Mouse (Mus musculus): ENCODE data around the gene Abcc8.
"Not testable (repeated sequence)": the region's sequence is repeated elsewhere in the genome, so short reads cannot be mapped to it uniquely, and the experiment has no call there.

The Abcc8 gene

GRCm38 (mm10) chr7:46179431-46180275 lies at the start of gene Abcc8:
TSS of gene Abcc8 (minus strand) at chr7:46180033.
- DNase-seq: no peak

DNA sequence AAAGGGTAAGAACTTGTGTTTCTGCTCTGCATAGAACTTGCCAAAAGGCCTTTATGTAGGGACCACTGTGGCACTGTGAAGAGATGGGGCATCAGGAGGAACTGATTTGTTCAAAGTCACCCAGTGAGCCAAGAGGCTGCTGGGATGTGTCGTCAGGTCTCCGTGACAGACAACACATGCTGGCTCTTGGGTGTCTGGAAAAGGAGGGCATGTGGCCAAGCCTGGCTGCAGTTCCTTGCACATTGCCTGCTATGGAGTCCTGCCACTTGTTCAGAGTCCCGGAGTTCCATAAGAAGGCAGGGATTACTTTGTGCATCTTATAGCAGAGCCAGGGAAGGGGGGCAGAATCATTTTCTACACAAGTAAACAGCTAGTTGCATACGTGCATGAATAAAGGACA lies 47.1 kb upstream of the Abcc8 start:
- no peak for DNase-seq

GRCm38 (mm10) chr7:46226253-46226652 lies 46.4 kb upstream of the Abcc8 start:
- DNase-seq: no peak

DNA sequence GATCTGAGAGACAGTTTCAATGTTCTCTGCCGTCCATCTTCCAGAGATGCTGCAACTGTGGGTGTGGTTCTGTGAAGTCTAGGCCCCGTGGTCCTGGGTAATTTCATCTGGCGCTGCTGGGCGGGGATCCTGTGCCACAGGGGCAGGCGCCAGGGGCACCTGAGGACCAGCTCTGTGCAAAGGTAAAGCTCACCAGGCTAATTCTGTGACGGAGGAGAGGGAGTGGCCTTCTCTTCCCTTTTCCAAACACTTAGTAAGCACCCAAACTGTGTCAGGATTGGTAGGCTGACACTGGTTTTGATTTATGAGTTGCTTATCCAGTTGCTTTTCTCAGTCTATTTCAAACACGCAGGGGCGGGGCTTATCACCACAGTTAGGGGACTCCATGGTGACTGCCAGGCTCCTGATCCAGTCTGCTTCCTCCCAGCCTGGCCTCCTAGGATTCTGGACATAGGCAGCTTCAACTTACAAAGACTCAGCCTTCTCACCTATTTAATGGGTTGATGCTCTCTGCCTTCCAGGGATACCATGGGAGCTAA lies 40.8 kb upstream of the Abcc8 start:
- DNase-seq: no peak

GRCm38 (mm10) chr7:46218415-46218814 lies 38.6 kb upstream of the Abcc8 start:
- no peak for DNase-seq

DNA sequence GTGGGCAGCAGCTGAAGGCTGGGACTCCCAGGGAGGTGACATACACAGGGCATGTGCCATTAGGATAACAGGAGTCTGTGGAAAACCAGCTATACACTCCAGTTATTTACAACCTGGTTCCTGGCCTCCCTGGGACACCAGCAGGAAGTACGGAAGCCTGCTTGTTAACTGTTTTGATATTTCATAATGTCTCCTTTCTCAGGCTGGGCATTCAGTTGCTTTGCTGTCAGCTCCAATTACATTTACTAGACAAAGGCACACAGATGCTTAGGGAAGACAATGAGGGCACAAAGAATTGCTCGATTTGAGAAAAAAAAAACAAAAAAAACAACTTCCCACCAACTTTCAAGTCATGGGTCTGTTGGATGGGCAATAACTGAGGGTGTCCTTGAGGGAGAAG lies 36.6 kb upstream of the Abcc8 start:
- no peak for DNase-seq

- no peak for DNase-seq
Measured at GRCm38 (mm10) chr7:46210276-46210675, 30.4 kb upstream of the Abcc8 start.

DNA sequence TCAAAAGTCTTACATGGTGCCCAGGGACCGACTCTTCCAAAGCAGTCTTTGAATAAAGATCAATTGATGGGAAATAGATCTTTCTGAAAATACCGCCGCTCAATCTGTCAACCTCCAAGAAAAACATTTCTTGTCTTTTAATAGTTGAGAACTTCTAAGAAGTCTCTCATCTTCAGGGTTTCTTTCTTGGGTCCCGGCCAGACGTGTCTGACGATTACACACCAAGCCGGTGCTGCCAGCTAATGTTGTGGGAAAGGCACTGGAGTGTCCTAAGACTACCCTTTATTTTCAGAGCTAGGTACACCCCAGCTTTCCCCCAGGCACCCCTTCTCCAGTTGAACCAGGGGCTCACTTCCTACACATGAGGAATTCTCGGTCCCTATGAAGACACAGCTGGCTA lies 28.3 kb upstream of the Abcc8 start:
- DNase-seq: no peak

DNA sequence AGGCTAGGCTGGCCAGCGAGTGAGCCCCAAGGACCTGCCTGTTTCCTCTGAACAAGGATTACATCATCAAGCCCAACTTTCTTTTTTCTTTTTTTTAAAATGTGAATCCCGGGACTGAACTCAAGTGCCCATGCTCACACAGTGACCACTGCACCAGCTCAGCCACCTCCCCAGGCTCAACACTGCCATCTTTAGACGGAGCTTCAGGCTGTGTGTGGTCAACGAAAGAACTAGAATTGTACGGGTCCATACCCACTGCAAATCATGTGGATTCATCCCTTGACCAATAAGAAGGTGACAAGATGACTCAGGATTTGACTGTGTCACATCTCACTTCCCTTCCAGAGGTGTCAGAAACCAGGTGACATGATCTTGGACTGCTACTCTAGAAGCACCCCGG lies 24.9 kb upstream of the Abcc8 start:
- no peak for DNase-seq

DNA sequence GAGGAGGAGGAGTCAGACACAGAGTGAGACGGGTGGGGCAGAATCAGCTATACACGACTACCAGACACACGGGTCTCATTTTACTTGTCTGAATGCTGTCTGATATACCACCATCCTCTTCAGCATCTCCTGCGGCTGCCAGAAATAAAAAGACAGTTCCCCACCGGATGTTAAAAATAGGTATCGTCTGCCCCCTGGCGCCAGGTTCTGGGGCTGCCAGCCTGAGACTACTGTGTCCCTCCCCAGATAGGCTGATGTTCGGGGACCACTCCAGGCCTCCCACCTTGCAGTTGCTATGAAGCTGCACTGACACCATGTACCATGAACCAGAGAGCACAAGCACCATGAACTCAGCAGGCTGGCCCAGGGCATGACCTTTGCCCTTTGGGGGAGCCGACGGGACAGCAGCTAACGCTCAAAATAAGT lies 24.2 kb upstream of the Abcc8 start:
- peak in 1 of 2 experiments; percentile 10 for DNase-seq

GRCm38 (mm10) chr7:46201649-46202048 lies 21.8 kb upstream of the Abcc8 start:
- DNase-seq: no peak

DNA sequence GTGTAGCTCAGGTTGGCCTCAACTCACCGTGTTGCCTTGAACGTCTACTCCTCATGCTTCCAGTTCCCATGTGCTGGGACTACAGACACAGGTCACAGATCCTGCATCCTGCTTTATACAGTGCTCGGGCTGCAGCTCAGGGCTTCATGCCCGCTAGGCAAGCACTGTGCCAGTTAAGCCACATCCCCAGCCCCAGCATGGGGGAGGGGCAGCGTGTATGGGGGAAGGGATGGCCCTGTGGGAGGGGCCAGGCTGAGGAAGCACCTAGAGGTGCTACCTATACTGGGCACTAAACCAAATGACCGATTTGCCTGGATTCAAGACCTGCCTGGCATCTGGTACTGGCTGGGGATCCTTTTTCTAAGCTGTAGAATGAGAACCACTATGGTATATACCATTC lies 20.2 kb upstream of the Abcc8 start:
- DNase-seq: no peak

DNA sequence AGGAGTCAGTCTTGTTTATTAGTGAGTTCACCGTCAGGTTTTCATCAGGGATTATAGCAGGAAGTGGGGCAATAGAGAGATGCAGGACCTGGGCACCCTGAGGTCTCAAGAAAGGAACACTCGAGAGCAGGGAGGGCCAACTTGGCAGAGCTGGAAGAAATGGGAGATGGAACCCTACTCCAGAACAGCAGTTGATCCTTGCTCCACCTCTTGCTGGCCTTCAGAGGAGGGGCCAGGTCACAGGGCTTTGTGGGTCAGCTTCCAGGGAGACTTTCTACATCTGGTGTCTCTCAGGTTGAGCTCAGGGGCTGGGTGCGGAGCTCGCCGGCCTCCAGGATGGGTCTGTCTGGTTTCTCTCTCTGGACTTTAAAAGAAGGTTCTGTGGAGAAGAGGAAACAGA lies 15.5 kb upstream of the Abcc8 start:
- no peak for DNase-seq

- no peak for DNase-seq
Measured at GRCm38 (mm10) chr7:46184232-46184631, 4.4 kb upstream of the Abcc8 start.

DNA sequence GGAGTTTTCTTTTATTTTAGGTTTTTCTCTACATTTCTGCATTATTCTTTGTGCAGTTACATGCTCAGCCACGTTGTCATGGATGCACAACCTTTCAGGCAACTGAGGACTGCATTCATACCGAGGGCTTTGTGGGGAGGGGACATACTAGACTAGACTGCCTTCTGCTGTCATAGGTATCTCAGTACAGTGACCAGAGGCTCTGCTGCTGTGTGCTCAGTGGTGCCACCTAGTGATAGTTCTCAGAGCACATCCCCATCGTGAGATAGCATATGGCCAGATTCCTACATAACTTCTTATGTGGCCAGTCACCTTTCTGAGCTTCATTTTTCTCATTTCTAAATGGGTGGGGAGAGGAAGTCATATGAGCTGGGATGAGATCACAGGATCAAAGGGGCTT lies 1.8 kb upstream of the Abcc8 start:
- DNase-seq: no peak

GRCm38 (mm10) chr7:46168980-46169379 lies 10.9 kb downstream of the Abcc8 start:
- not testable (repeated sequence) for DNase-seq

DNA sequence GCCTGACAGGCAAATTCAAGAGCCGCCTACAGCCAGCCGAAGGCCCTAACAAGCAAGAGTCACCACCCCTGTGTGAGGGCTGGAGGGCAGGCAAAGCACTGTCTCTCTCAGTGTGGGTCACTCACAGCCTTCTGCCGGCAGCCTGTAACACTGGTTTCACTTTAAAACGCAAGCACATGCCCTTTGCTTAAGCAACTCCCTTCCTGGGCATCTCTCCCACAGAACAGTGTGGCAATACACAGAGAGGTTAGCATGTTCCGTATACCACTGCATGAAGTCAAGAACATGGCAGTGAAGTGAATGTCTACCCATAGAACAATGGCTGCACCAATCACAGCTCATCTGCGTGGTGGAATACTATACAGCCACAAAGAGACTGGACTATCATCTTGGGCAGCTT lies 11.4 kb downstream of the Abcc8 start:
- DNase-seq: no peak

GRCm38 (mm10) chr7:46167901-46168300 lies 11.9 kb downstream of the Abcc8 start:
- DNase-seq: no peak

GRCm38 (mm10) chr7:46165876-46166275 lies 14.0 kb downstream of the Abcc8 start:
- DNase-seq: no peak

DNA sequence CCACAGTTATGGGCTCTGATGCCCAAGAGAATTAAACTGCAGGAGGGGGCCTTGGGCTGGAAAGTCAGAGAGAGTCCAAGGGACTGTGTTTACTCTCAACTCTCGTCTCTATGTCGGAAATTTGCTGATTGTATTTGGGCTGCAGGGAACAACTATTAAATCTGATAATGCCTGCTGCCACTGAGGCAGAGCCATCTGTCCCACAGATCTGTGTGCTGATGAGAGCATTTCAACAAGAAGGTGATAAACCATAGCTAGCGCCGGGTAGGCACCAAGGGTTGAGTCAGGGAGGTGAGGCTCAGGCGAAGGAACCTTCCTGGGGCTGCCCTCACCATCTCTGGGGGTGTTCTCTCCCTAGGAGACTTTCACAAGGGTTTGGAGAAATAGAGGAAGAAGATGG lies 17.1 kb downstream of the Abcc8 start:
- no peak for DNase-seq

DNA sequence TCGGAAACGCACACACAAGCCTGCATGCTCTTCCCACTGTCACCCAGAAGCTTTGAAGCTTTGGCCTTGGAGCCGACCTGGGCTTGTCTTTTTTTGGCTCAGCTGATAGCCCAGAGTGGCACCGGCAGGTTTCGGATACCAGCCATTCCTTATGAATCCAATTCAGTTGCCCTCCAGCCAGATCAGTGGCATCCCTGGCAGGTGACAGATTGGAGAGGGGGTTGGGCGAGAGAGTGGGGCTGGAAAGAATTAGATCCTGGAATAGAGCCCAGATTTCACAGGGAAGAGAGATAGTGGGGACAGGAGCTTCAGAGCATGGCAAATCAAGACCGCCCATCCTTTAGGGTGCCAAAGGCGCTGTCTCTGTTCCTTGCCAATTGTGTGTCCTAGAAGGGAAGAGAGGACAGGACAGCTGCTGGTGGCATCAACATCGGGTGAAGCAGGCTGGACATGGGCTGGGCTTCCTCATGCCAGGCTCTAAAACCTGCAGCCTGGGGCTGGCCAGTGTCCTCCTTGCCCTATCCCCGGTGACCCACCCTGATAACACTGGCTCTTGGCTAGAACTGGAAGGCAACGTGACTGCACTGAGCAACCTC lies 17.6 kb downstream of the Abcc8 start:
- DNase-seq: no peak

GRCm38 (mm10) chr7:46161615-46162014 lies 18.2 kb downstream of the Abcc8 start:
- DNase-seq: no peak

GRCm38 (mm10) chr7:46157746-46158145 lies 22.1 kb downstream of the Abcc8 start:
- DNase-seq: no peak

Data from thymus, adult 18-20 months (tissue).